Mouse (Mus musculus) forebrain, embryonic 15.5 days (tissue): Measurements from ENCODE around the gene Map4k4. TPM values are rescaled to one million over a fixed set of nuclear protein-coding genes. Genes with fewer than 3 reads are reported as not detected.

Source experiments
- ATAC-seq: fragments of 200-750 bp; cut with Nextera tagmentation; replicated peaks from 2 replicates; pipeline ENCODE4 v1.8.0; 2017; ENCODE audit warnings: mild to moderate bottlenecking, moderate TSS enrichment, moderate library complexity
- H3K27ac ChIP-seq: fragments of 300-500 bp; sonication (generic); replicated peaks from 2 replicates; pipeline ENCODE4 v1.5.1; 2015; ENCODE audit warnings: mild to moderate bottlenecking, inconsistent platforms
- H3K27me3 ChIP-seq: fragments of 300-500 bp; sonication (generic); 2 replicates; pipeline ENCODE4 v1.6.1; 2015; ENCODE audit warnings: inconsistent platforms
- H3K36me3 ChIP-seq: fragments of 300-500 bp; sonication (generic); 2 replicates; pipeline ENCODE4 v1.6.1; 2015; ENCODE audit warnings: mild to moderate bottlenecking, inconsistent platforms
- H3K4me1 ChIP-seq: fragments of 300-500 bp; sonication (generic); 2 replicates; pipeline ENCODE4 v1.6.1; 2015; ENCODE audit warnings: inconsistent platforms
- H3K4me2 ChIP-seq: fragments of 300-500 bp; sonication (generic); replicated peaks from 2 replicates; pipeline ENCODE4 v1.6.1; 2015; ENCODE audit warnings: mild to moderate bottlenecking, inconsistent platforms
- H3K4me3 ChIP-seq: fragments of 300-500 bp; sonication (generic); 2 replicates; pipeline ENCODE4 v1.5.1; 2015; ENCODE audit warnings: mild to moderate bottlenecking, inconsistent platforms
- H3K9ac ChIP-seq: fragments of 300-500 bp; sonication (generic); replicated peaks from 2 replicates; pipeline ENCODE4 v1.6.1; 2015; ENCODE audit warnings: mild to moderate bottlenecking, inconsistent platforms
- H3K9me3 ChIP-seq: fragments of 300-500 bp; sonication (generic); 2 replicates; pipeline ENCODE4 v1.6.1; 2016; ENCODE audit warnings: inconsistent platforms
- whole genome bisulfite sequencing: fragments of 180-500 bp; shearing (Covaris S2); methylation state at CpG from one replicate; pipeline ENCODE4 v1.1.7; 2015; ENCODE audit warnings: mixed read lengths; 5-methylcytosine and 5-hydroxymethylcytosine counted together
- polyA plus RNA-seq: library from polyadenylated mRNA; unstranded; fragments of >200 nt; fragmentation: Nextera tagmentation; extraction: Ambion mirVana; gene quantifications from 2 replicates; pipeline ENCODE4 v1.2.1, GENCODE M21; 2015

Gene Map4k4
- polyA plus RNA-seq, 1 experiment from 2014 or later = 55.7 TPM

DNA sequence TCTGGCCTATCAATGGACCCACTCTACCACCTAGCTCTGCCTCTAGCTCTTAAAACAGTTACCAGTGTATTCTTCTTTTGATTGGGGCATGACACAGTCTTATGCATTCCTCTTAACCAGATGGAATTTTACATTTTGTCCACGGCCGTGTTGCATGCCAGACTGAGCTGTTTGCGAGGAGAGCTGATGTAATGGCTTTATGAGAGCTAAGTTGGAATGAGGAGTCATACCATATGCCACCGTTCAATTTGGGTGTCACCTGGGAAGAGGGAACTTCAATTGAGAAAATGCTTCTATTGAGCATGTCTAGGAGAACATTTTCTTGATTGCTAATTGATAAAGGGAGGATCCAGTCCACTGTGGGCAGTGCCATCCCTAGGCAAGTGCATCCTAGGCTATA, 18.2 kb upstream of the Map4k4 start:
- WGBS = 87% methylated on average over 4 of the region's 4 CpGs

DNA sequence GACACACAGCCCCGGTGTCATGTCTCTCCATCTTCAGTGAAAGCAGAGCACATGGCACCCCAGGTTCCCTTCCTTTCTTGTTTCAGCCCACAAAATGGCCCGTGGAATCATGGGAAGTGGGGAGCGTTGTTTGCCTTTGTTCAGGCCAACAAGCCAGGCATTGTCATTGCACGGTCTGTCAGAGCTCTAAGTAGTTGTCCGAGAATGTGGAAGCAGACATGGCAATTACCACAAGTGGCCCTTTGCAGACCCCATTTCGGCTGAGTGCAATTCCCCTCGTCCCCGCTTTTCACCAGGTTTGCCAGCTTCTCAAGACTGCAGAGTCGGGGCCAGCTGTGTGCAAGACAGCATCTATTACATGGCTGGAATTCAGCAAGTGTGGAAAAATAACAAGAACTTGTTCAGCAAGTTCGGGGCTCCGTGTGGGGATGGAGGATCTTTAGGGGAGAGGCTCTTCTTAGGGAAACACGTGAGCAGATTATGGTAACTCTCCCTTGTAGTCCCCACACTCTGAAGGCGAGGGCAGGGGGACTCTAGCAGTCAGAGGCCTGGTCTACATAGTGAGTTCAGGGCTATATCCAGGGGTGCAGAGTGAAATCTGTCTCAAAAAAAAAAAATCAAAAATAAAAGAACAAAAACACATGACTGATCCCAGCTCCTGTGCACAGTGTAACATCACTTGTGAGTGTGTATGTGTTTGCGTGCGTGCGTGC, 15.8 kb upstream of the Map4k4 start:
- 32% methylated on average over 16 of the region's 16 CpGs for WGBS
- peak; percentile 61 for ATAC-seq
- H3K9me3 ChIP-seq = no peaks in the 10 kb centered on the region
- H3K4me3 ChIP-seq = no peak overlapping the region
- no peak overlapping the region for H3K4me2 ChIP-seq
- no peaks in the 10 kb centered on the region for H3K27me3 ChIP-seq
- no peak overlapping the region for H3K9ac ChIP-seq
- no peak overlapping the region for H3K27ac ChIP-seq
- peaks cover 9% of the 10 kb centered on the region for H3K4me1 ChIP-seq
- no peaks in the 10 kb centered on the region for H3K36me3 ChIP-seq

More for the DNA sequence above, 18.2 kb upstream of the Map4k4 start:
- no peaks in the 10 kb centered on the region for H3K9me3 ChIP-seq
- H3K36me3 ChIP-seq = no peaks in the 10 kb centered on the region
- H3K4me3 ChIP-seq = no peak overlapping the region
- no peaks in the 10 kb centered on the region for H3K27me3 ChIP-seq
- H3K9ac ChIP-seq = no peak overlapping the region
- no peak overlapping the region for H3K4me2 ChIP-seq
- H3K27ac ChIP-seq = no peak overlapping the region
- H3K4me1 ChIP-seq = peaks cover 9% of the 10 kb centered on the region
- no peak for ATAC-seq

DNA sequence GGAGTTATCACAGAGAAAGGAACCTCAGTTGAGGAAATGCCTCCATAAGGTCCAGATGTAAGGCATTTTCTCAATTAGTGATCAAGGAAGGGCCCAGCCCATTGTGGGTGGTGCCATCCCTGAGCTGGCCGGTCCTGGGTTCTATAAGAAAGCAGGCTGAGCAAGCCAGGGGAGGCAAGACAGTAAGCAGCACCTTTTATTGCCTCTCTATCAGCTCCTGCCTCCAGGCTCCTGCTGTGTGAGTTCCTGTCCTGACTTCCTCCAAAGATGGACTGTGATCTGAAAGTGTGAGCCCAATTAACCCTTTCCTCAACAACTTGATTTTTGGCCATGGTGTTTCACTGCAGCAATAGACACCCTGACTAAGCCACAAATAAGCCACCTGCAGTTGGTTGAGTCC, 12.7 kb upstream of the Map4k4 start:
- Histone ChIP-seq H3K4me2 (no peak overlapping the region), H3K9me3 (no peaks in the 10 kb centered on the region), H3K27ac (no peak overlapping the region), H3K9ac (no peak overlapping the region), H3K36me3 (no peaks in the 10 kb centered on the region), H3K4me3 (no peak overlapping the region), H3K4me1 (peaks cover 9% of the 10 kb centered on the region), H3K27me3 (no peaks in the 10 kb centered on the region)
- ATAC-seq = no peak
- WGBS = 68% methylated on average over 1 of the region's 1 CpGs

DNA sequence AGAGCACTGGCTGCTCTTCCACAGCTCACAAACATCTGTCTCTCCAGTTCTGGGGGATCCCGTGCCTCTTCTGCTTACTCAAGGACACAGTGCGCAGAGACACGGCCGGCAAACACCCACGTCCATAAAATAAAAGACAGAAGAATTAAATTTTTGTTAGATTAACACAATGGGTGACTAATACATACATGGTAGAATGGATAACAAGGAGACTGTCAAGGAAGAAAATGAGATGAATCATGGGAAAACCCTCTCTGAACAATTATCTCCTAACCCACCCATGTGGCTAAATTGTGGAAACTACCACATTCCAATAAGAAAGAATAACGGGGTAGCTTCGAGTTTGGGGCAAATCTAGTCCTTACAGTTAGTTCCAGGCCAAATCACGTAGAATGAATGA, 11.3 kb upstream of the Map4k4 start:
- Histone ChIP-seq H3K4me3 (no peak overlapping the region), H3K27me3 (no peaks in the 10 kb centered on the region), H3K9ac (no peak overlapping the region), H3K9me3 (no peaks in the 10 kb centered on the region), H3K36me3 (no peaks in the 10 kb centered on the region), H3K4me2 (no peak overlapping the region), H3K4me1 (peaks cover 6% of the 10 kb centered on the region), H3K27ac (no peak overlapping the region)
- WGBS = 90% methylated on average over 8 of the region's 8 CpGs
- ATAC-seq = no peak

DNA sequence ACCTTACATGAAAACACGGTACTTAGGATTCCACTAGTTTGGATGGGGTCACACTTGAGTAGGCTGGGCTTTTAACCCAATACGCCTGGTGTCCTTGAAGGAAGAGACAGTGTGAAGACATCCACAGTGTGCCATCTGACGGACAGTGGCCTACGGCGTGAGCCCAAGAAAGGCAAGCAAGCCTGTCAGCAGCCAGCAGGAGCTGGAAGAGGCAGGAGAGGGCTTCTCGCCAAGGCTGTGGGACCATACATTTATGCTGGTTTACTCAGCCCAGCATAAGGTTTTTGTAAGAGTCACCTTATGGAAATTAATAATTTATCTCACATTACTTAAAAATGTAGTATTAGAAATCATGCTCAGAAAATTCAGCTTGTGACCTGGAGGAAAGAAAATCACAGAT, 10.7 kb upstream of the Map4k4 start:
- H3K9me3 ChIP-seq = no peaks in the 10 kb centered on the region
- H3K4me3 ChIP-seq = no peak overlapping the region
- no peak for ATAC-seq
- no peaks in the 10 kb centered on the region for H3K27me3 ChIP-seq
- peaks cover under 1% of the 10 kb centered on the region; the same call in 1 of the 2 replicates for H3K4me1 ChIP-seq
- H3K27ac ChIP-seq = no peak overlapping the region
- 88% methylated on average over 6 of the region's 6 CpGs for WGBS
- no peak overlapping the region for H3K9ac ChIP-seq
- no peak overlapping the region for H3K4me2 ChIP-seq
- H3K36me3 ChIP-seq = no peaks in the 10 kb centered on the region

DNA sequence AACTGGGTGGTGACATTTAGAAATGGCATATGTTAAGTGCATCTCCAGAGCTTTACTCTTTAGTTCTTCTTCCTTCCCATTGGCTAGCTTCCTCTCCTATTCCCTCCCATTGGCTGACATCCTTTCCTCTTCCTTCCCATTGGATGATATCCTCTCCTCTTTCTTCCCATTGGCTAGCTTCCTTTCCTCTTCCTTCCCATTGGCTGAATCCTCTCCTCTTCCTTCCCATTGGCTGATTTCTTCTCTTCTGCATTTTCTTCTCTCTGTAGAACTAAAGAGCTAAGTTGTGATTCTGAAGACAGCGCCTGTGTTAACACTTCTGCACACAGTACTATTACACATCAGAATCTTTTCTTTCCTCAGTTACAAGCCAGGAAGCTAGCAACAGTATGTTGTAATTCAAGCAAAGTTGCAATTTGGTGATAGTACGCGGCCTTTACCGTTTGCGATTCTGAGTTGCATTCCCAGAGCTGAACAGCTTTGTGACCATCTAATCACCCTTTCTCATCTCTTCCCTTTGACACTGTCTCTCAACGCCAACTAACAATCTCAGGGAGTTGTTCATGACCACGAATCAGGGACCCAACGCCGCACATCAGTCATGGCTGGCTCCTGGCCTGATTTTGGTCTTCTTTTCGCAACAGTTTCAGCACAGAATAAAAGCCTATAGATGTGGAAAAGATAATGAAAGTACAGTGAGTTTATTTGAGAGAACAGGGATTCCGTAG, 7.4 kb upstream of the Map4k4 start:
- Histone ChIP-seq H3K27me3 (no peaks in the 10 kb centered on the region), H3K4me2 (no peak overlapping the region), H3K4me1 (no peaks in the 10 kb centered on the region), H3K36me3 (no peaks in the 10 kb centered on the region), H3K9me3 (no peaks in the 10 kb centered on the region), H3K4me3 (no peak overlapping the region), H3K27ac (no peak overlapping the region), H3K9ac (no peak overlapping the region)
- ATAC-seq = no peak
- 92% methylated on average over 11 of the region's 11 CpGs for WGBS

DNA sequence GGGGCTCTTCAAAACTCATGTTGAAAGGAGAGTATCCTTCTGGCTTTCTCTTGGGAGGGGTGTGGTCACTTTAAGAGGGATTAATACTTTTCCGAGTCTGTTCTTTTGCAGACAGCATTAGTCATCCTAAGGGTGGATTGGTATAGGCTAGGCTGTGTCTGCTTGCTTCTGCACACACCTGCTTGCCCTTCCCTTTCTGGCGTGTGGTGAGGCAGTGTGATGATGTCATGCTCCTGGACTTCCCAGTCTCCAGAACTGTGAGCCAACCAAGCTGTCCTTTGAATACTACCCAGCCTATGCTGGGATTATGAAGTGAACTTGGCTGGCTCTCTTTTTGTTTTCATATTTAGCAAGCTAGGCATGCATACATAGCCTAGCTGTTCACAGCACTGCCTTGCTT, 5.6 kb upstream of the Map4k4 start:
- no peak overlapping the region for H3K27ac ChIP-seq
- WGBS = 31% methylated on average over 2 of the region's 2 CpGs
- H3K4me1 ChIP-seq = peaks cover 7% of the 10 kb centered on the region; the same call in 1 of the 2 replicates
- H3K4me3 ChIP-seq = no peak overlapping the region
- no peaks in the 10 kb centered on the region for H3K27me3 ChIP-seq
- H3K9me3 ChIP-seq = no peaks in the 10 kb centered on the region
- H3K9ac ChIP-seq = no peak overlapping the region
- no peaks in the 10 kb centered on the region for H3K36me3 ChIP-seq
- no peak for ATAC-seq
- H3K4me2 ChIP-seq = no peak overlapping the region

DNA sequence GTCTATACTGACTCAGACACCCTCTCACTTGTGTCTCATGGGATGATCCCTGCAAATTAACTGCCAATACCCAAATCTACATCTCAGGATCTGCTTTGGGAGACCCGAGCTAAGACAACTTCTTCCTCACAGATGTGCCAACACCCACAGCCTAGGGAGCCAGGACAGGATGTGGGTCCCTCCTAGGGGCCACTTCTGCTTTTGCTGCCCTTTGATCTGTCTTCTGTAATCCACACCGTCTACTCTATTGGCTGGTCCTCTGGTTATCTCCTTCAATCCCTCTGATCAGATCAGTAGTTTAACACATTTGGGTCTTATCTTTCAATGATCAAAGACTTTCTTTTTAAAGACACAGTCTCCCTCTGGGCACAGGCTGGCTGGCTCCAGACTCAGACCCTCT, 5.2 kb upstream of the Map4k4 start:
- H3K27me3 ChIP-seq = no peaks in the 10 kb centered on the region
- H3K9ac ChIP-seq = no peak overlapping the region
- H3K4me3 ChIP-seq = no peak overlapping the region
- peaks cover 9% of the 10 kb centered on the region; the same call in 1 of the 2 replicates for H3K4me1 ChIP-seq
- 49% methylated on average over 2 of the region's 2 CpGs for WGBS
- no peaks in the 10 kb centered on the region for H3K36me3 ChIP-seq
- ATAC-seq = no peak
- no peaks in the 10 kb centered on the region for H3K9me3 ChIP-seq
- H3K27ac ChIP-seq = no peak overlapping the region
- H3K4me2 ChIP-seq = no peak overlapping the region

DNA sequence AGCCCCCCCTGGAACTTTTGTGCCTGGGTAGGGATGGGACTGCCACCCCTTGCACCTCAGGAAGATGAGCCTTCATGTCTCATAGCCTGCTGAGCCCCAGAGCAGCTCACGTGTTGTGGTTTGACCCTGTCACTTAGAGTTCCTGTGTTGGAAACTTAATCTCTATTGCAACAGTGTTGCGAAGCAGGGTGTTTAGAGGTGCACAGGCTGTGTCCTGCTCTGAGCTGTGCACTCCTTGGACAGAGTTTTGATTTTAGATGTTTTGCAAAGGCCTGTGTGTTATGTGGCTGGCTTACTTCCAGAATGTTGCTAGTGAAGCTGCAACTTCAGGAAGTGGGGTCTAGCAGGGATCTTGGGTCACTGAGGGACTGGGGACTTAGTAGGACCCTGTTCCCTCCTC, 4.1 kb upstream of the Map4k4 start:
- no peak for ATAC-seq
- H3K27me3 ChIP-seq = no peaks in the 10 kb centered on the region
- no peak overlapping the region for H3K27ac ChIP-seq
- no peak overlapping the region for H3K4me3 ChIP-seq
- H3K4me1 ChIP-seq = peaks cover 9% of the 10 kb centered on the region; the same call in 1 of the 2 replicates
- no peaks in the 10 kb centered on the region for H3K36me3 ChIP-seq
- no peak overlapping the region for H3K4me2 ChIP-seq
- no peak overlapping the region for H3K9ac ChIP-seq
- H3K9me3 ChIP-seq = no peaks in the 10 kb centered on the region
- WGBS = 82% methylated on average over 2 of the region's 2 CpGs

DNA sequence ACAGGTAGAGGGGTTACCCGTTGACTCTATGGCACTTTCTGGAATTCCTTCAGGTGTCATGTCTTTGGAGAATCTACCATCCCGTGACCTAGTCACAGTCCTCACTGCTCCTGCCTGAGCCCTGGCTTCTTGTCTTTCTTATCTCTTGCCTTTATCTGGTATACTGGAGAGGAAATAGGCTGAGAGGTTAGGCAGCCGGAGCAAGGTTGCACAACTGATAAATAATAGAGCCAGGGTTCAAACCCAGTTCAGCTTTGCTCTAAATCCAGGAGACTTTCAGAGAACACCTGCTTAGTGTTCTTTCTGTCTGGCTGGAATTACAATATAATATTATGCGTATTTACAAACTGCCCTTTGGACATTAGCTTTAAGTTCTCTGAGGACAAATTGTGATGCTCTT, 2.0 kb upstream of the Map4k4 start:
- H3K27ac ChIP-seq = no peak overlapping the region
- H3K36me3 ChIP-seq = no peaks in the 10 kb centered on the region
- H3K9me3 ChIP-seq = no peaks in the 10 kb centered on the region
- 87% methylated on average over 4 of the region's 4 CpGs for WGBS
- H3K4me3 ChIP-seq = no peak overlapping the region
- no peak overlapping the region for H3K9ac ChIP-seq
- peaks cover 20% of the 10 kb centered on the region for H3K4me1 ChIP-seq
- no peaks in the 10 kb centered on the region for H3K27me3 ChIP-seq
- ATAC-seq = no peak
- no peak overlapping the region for H3K4me2 ChIP-seq

DNA sequence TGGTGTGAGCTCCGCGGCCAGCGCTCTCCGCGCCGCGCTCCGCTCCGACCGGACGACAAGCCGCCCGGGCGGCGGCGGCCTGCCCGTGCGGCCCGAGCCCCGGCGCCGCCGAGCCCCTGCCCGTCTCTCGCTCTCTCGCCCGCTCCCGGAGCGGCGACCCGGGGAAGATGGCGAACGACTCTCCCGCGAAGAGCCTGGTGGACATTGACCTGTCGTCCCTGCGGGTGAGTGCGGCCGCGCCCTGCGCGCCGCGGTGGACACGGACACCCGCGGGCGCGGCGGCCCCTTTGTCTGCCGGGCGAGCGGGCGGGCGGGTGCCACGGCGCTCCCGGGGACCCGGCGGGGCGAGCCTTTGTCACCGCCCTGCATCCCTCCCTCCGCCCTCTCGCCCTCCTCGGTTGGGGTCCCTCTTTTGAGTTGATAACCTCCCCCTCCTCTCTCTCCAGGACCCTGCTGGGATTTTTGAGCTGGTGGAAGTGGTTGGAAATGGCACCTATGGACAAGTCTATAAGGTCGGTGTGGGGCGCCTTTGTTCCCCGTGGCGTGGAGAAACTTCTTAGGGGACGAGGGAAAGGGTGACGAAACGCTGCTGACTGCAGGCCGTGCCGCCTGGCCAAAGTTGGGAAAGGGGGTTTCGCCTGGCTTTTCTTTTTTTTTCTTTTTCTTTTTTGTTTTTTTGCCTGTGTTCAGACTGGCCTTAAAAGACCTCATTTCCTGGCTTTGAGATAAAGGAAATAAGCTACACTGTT, 524 bp downstream of the Map4k4 start:
- Histone ChIP-seq H3K27ac (peak overlapping the region; percentile 100), H3K4me3 (peak overlapping the region; percentile 99), H3K36me3 (peaks cover 5% of the 10 kb centered on the region; the same call in 1 of the 2 replicates), H3K27me3 (no peaks in the 10 kb centered on the region), H3K9ac (peak overlapping the region; percentile 100), H3K9me3 (no peaks in the 10 kb centered on the region), H3K4me2 (peak overlapping the region; percentile 79), H3K4me1 (peaks cover 45% of the 10 kb centered on the region)
- WGBS = under 1% methylated on average over 59 of the region's 75 CpGs
- ATAC-seq = peak; percentile 15
